ENCODE assay signal across 8 mouse cellular contexts in genomic region chr5:72817523-72818091, GRCm38 (mm10). TPM values are rescaled to one million over a fixed set of nuclear protein-coding genes. Genes with fewer than 3 reads are reported as not detected.
DNase-seq lines count a peak whose midpoint lies in the region; ATAC-seq lines count a peak whose summit lies in the region.

No protein-coding gene starts in this region.

- no peak overlapping the region for H3K4me2 ChIP-seq in forebrain, embryonic 15.5 days (replicated peaks)
- no peak overlapping the region for H3K4me2 ChIP-seq in forebrain, embryonic 12.5 days
- peak overlapping the region; percentile 53 for H3K4me2 ChIP-seq in heart, embryonic 12.5 days
- no peak overlapping the region for H3K4me2 ChIP-seq in intestine, embryonic 16.5 days (ENCODE audit: low read depth, low read length)

- 48% methylated on average over 10 of the region's 10 CpGs for WGBS in forebrain, embryonic 15.5 days
- WGBS in forebrain, embryonic 12.5 days: 50% methylated on average over 10 of the region's 10 CpGs
- WGBS in heart, embryonic 12.5 days: 11% methylated on average over 10 of the region's 10 CpGs
- WGBS in macrophage (ENCODE audit: missing documents): 1% methylated on average over 10 of the region's 10 CpGs
- WGBS in intestine, embryonic 16.5 days: 39% methylated on average over 10 of the region's 10 CpGs

- peaks cover 3% of the 10 kb centered on the region; the same call in 1 of the 2 replicates for H3K4me1 ChIP-seq in forebrain, embryonic 15.5 days
- peaks cover 7% of the 10 kb centered on the region for H3K4me1 ChIP-seq in forebrain, embryonic 12.5 days
- H3K4me1 ChIP-seq in heart, embryonic 12.5 days (replicated peaks): peaks cover 16% of the 10 kb centered on the region
- no peaks in the 10 kb centered on the region for H3K4me1 ChIP-seq in intestine, embryonic 16.5 days (ENCODE audit: control insufficient read depth, insufficient read depth, low read length)

- peaks cover 88% of the 10 kb centered on the region for H3K79me2 ChIP-seq in macrophage (ENCODE audit: inconsistent target)

- H3K4me3 ChIP-seq in forebrain, embryonic 15.5 days: no peak overlapping the region
- no peak overlapping the region for H3K4me3 ChIP-seq in forebrain, embryonic 12.5 days (replicated peaks)
- H3K4me3 ChIP-seq in heart, embryonic 12.5 days: no peak overlapping the region
- H3K4me3 ChIP-seq in macrophage (ENCODE audit: inconsistent target): no peak overlapping the region
- H3K4me3 ChIP-seq in intestine, embryonic 16.5 days (ENCODE audit: low read length): no peak overlapping the region

- H3K36me3 ChIP-seq in forebrain, embryonic 15.5 days: no peaks in the 10 kb centered on the region
- no peaks in the 10 kb centered on the region for H3K36me3 ChIP-seq in forebrain, embryonic 12.5 days (replicated peaks)
- H3K36me3 ChIP-seq in heart, embryonic 12.5 days: 0 out of 2 replicates have a peak, but pooled peaks cover 4% of the 10 kb centered on the region
- peaks cover 5% of the 10 kb centered on the region; the same call in 1 of the 2 replicates for H3K36me3 ChIP-seq in macrophage (ENCODE audit: inconsistent target)
- H3K36me3 ChIP-seq in intestine, embryonic 16.5 days (ENCODE audit: control insufficient read depth, insufficient read depth, low read length): no peaks in the 10 kb centered on the region

- no peaks in the 10 kb centered on the region for H3K9me3 ChIP-seq in forebrain, embryonic 15.5 days
- H3K9me3 ChIP-seq in forebrain, embryonic 12.5 days: no peaks in the 10 kb centered on the region
- no peaks in the 10 kb centered on the region for H3K9me3 ChIP-seq in heart, embryonic 12.5 days (replicated peaks)
- no peaks in the 10 kb centered on the region for H3K9me3 ChIP-seq in intestine, embryonic 16.5 days (ENCODE audit: control insufficient read depth, low read length)

- 0 out of 2 replicates have a peak, but pooled peaks have one; percentile 29 for ATAC-seq in forebrain, embryonic 15.5 days (replicated peaks)
- ATAC-seq in forebrain, embryonic 12.5 days (ENCODE audit: low FRiP score): no peak
- ATAC-seq in heart, embryonic 12.5 days (ENCODE audit: insufficient number of reproducible peaks, low FRiP score): no peak
- ATAC-seq in intestine, embryonic 16.5 days: no peak; the same call in 1 of the 2 replicates

- H3K27me3 ChIP-seq in forebrain, embryonic 15.5 days: no peaks in the 10 kb centered on the region
- no peaks in the 10 kb centered on the region for H3K27me3 ChIP-seq in forebrain, embryonic 12.5 days
- H3K27me3 ChIP-seq in heart, embryonic 12.5 days (replicated peaks): no peaks in the 10 kb centered on the region
- no peaks in the 10 kb centered on the region for H3K27me3 ChIP-seq in intestine, embryonic 16.5 days (replicated peaks; ENCODE audit: control insufficient read depth, insufficient read depth, low read length)

- no peak overlapping the region for H3K9ac ChIP-seq in forebrain, embryonic 15.5 days (replicated peaks)
- H3K9ac ChIP-seq in forebrain, embryonic 12.5 days: no peak overlapping the region
- no peak overlapping the region for H3K9ac ChIP-seq in heart, embryonic 12.5 days
- no peak overlapping the region for H3K9ac ChIP-seq in intestine, embryonic 16.5 days (ENCODE audit: low read depth, low read length)

- H3K27ac ChIP-seq in forebrain, embryonic 15.5 days (replicated peaks): no peak overlapping the region
- no peak overlapping the region for H3K27ac ChIP-seq in forebrain, embryonic 12.5 days
- no peak overlapping the region for H3K27ac ChIP-seq in heart, embryonic 12.5 days (ENCODE audit: poor library complexity, severe bottlenecking)
- H3K27ac ChIP-seq in macrophage: peak overlapping the region; percentile 87
- no peak overlapping the region for H3K27ac ChIP-seq in intestine, embryonic 16.5 days (ENCODE audit: low read length)

- DNase-seq in A20 (ENCODE audit: low read depth, low spot score): peak; percentile 94
- DNase-seq in gastrocnemius, postnatal 4 days (ENCODE audit: low spot score in 2 of 2): no peak
- DNase-seq in right cerebral cortex, postnatal 25 days: no peak

RNA-seq across cellular contexts. Expression of gene Tec, which starts 50.7 kb away (rescaled TPM):
- 3.5 and 3.7 TPM in 2 replicates for polyA plus RNA-seq in forebrain, embryonic 15.5 days (2015; fragmentation: Nextera tagmentation; extraction: Ambion mirVana)
- polyA plus RNA-seq in forebrain, embryonic 12.5 days (2016; fragmentation: Nextera tagmentation; extraction: Ambion mirVana): 3.1 and 3.4 TPM in 2 replicates
- polyA plus RNA-seq in heart, embryonic 12.5 days (2016; fragmentation: Nextera tagmentation; extraction: Ambion mirVana): 17.1 TPM in 2 replicates
- total RNA-seq in macrophage (2018; cell fraction: chromatin; rRNA removed): 100 to 1,000 TPM in 25 of 26 experiments, 10 to 100 TPM in 1; 90.4 to 656 (median 263) TPM
- 10 to 100 TPM; 26.8 to 77.1 (median 51.1) TPM for total RNA-seq in macrophage (2018; cell fraction: cytosol; rRNA removed)
- total RNA-seq in macrophage (2018; cell fraction: nucleus; rRNA removed): 100 to 1,000 TPM in 13 of 26 experiments, 10 to 100 TPM in 13; 37.0 to 278 (median 131) TPM
- polyA plus RNA-seq in macrophage (2018): 53.1 to 81.3 TPM (median 56.1 TPM) in 3 replicates
- 14.9 and 15.0 TPM in 2 replicates for polyA plus RNA-seq in intestine, embryonic 16.5 days (2015; fragmentation: Nextera tagmentation; extraction: Ambion mirVana)
- total RNA-seq in gastrocnemius, postnatal 4 days (2021): 1 to 10 TPM; 4.0 to 5.4 TPM
